Mouse (Mus musculus) megakaryocyte, adult 5-6 weeks (primary cell): ENCODE data around the gene Zbtb22. TPM values are rescaled to one million over a fixed set of nuclear protein-coding genes. Genes with fewer than 3 reads are reported as not detected.
"Not testable (repeated sequence)": the region's sequence is repeated elsewhere in the genome, so short reads cannot be mapped to it uniquely, and the experiment has no call there.

Source experiments
- ATAC-seq: 2 replicates; pipeline ENCODE4 v1.8.0; 2016; ENCODE audit warnings: mild to moderate bottlenecking, inconsistent platforms; ENCODE audit not compliant: poor library complexity, severe bottlenecking
- total RNA-seq, 2 experiments: library from RNA; stranded (forward) in 1 of 2; stranded (reverse) in 1 of 2; fragments of 153-499, 151-499 nt in 1 of 2; fragments of 221-1000, 200-1000 nt in 1 of 2; gene quantifications; 2 replicates each; pipeline versions ENCODE4 v1.2.3 to v1.2.4; 2015 to 2017

The Zbtb22 gene
- total RNA-seq (2015) (13.7 and 14.0 TPM in 2 replicates), total RNA-seq (2017) (22.0 and 25.8 TPM in 2 replicates)

GRCm38 (mm10) chr17:33915671-33916250 lies at the start of gene Zbtb22, which contains the start of gene Tapbp:
Gene Zbtb22, plus strand, starts transcription at chr17:33915904.
Gene Tapbp, plus strand, starts transcription at chr17:33915899.
- peak; percentile 71 for ATAC-seq

DNA sequence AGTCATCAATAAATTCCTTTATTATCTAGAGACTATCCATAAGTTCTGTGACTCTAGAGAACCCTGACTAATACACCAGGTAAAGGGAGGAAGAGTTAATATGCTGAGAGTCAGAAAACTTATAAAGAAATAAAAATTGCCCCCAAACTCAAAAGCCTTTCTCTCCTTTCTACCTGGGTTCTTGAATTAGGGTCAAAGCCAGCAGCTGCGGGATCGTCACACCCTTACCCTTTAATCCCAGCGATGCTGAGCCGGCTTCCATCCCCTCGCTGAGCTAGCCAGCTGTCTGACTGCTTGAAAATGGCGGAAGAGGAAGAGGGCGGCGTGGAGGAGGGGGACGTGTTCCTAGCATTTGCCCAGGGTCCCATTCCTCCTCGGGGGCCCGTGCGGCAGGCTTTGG lies 42.2 kb upstream of the Zbtb22 start, which contains the start of gene Gm7029:
Gene Gm7029 (plus strand): TSS at position 301 of the 400 bp plus-strand sequence.
- ATAC-seq, result not testable (repeated sequence)

DNA sequence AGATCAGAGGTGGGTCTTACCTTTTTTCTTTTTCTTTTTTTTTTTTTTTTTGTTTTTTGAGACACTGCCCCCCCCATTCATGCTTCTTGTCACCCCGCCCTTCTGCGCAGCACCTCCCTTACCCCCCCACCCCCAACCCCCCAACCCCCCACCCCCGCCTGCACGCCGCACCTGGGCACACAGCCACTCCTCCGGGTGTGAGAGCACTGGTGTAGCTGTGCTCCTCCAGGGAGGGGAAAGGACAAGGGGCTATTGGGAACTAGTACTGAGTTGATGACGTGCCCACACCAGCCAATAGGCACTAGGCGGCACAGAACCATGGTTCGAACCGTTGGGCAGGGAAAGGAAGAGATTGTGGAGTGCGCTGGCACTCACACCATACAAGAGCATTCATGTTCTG lies 41.3 kb upstream of the Zbtb22 start:
- ATAC-seq, result no peak

DNA sequence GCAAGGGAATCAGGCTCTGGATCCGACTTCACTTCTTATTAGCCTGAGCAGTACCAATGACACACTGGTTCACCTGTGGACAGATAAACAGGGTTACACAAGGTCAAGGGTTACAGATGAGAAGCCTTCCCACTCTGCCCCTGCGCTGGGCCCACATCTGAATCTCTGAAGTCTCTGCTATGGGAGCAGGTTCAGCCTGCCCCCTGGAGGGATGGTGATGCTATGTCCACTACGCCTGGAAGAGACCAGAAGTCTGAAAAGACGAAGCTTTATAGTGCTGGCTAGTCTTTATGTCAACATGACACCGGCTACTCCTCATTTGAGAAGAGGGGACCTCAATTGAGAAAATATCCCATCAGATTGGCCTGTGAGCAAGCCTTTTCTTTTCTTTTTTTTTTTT lies 39.9 kb upstream of the Zbtb22 start:
- ATAC-seq, result not testable (repeated sequence)

- not testable (repeated sequence) for ATAC-seq
Observed at GRCm38 (mm10) chr17:33884320-33884719, 31.4 kb upstream of the Zbtb22 start.

- ATAC-seq, result not testable (repeated sequence)
Observed at GRCm38 (mm10) chr17:33887802-33888201, 27.9 kb upstream of the Zbtb22 start.

DNA sequence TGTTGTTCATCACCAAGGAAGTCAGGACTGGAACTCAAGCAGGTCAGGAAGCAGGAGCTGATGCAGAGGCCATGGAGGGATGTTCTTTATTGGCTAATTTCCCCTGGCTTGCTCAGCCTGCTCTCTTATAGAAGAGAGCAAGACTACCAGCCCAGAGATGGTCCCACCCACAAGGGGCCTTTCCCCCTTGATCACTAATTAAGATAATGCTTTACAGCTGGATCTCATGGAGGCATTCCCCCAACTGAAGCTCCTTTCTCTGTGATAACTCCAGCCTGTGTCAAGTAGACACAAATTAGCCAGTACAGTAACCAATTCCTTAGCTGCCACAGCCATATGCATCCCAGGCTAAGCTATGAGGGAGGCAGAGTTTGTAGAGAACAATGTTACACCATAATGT lies 27.5 kb upstream of the Zbtb22 start:
- ATAC-seq, result not testable (repeated sequence)

DNA sequence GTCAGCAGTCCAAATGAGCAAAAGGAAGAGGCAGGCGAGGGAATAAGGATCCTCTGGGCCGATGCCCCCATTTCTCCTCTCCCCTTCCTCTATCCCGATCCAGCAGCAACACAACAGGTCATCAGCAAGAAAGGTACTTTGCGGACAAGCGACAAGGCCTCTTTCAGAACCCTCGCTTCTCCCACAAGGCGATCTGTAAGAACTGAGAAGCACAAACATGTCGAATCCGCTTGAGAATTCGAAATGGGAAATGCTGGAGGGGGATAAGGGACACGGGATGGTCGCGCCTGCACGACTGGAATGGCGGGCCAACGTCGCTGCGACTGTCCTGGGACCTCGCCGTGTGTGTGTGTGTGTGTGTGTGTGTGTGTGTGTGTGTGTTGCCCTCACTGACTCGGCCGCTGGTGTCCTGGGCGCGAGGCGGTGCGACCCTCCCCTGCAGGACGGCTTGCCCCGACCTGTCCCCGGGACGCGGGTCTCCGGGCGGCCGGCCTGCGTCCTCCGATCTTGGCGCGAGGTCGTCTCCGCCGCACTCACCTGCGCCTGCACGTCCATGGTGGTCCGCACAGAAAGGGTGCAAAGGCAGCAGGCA lies 25.7 kb upstream of the Zbtb22 start:
- not testable (repeated sequence) for ATAC-seq

- peak; percentile 99 for ATAC-seq
Observed at GRCm38 (mm10) chr17:33890533-33891059, 25.1 kb upstream of the Zbtb22 start, which contains the start of gene Kifc1. Gene Kifc1, minus strand, starts transcription at chr17:33890661.

GRCm38 (mm10) chr17:33891357-33891756 lies 24.3 kb upstream of the Zbtb22 start:
- no peak for ATAC-seq

DNA sequence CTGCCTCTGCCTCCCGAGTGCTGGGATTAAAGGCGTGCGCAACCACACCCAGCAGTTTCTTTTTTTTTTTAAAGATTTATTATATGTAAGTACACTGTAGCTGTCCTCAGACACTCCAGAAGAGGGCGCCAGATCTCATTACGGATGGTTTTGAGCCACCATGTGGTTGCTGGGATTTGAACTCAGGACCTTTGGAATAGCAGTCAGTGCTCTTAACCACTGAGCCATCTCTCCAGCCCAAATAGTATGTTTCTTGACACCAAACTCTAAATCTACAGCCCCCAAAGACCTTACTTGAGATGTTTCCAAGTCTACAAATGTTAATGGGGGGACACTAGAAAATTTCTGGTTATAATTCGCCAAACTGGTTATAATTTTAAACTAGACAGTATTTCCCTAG lies 23.8 kb upstream of the Zbtb22 start:
- not testable (repeated sequence) for ATAC-seq

GRCm38 (mm10) chr17:33892429-33892828 lies 23.3 kb upstream of the Zbtb22 start:
- no peak for ATAC-seq

DNA sequence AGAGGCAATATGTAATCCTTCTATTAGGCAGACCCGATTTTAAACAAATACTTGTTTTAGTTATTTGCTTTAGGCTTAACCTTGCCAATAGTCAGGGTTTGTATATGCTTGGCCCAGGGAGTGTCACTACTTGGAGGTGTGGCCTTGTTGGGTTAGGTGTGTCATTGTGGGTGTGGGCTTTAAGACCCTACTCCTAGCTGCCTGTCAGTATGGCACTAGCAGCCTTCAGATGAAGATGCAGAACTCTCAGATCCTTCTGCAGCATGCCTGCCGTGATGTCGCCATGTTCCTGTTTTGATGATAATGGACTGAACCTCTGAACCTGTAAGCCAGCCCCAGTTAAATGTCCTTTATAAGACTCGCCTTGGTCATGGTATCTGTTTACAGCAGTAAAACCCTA lies 22.7 kb upstream of the Zbtb22 start:
- ATAC-seq, result not testable (repeated sequence)

GRCm38 (mm10) chr17:33897114-33897794 lies 18.4 kb upstream of the Zbtb22 start:
- peak; percentile 59; the same call in 1 of the 2 replicates for ATAC-seq

DNA sequence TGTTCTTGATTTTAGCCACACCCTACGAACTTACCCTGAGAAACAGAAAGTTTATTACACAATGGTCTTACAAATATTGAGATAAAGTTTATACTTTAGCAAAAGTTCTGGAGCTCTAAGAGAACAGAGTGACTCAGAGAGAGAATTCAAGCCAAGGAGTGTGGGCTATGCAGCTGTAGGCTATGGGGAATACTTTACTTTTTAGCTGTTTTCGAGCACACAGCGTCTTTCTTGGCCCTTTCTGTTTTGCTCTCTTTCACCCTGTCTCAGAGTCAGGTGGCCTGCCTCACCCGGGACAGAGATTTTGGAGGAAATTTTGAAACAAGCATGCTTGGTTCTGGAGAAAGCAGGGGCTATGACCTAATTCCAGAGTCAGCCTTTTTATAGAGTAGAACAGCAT lies 17.5 kb upstream of the Zbtb22 start:
- not testable (repeated sequence) for ATAC-seq

DNA sequence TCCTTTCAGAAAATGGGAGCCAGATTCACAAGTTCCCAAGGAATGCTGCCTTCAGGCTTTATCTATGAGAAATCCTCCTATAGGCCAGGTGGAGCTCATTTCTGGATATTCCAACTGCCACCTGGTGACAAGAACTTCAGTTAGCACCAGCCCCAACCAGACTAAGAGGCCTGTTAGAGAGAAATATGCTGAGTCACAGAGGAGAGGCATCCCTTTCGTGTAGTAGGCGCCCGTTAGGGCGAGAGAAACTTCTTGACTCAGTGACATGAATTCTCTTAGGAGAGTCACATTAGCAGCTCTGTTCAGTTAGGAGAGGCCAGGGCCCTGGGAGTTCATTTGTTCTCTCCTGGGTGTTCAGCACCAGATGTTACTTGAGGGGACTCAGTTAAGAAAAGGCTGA lies 16.1 kb upstream of the Zbtb22 start:
- no peak for ATAC-seq

DNA sequence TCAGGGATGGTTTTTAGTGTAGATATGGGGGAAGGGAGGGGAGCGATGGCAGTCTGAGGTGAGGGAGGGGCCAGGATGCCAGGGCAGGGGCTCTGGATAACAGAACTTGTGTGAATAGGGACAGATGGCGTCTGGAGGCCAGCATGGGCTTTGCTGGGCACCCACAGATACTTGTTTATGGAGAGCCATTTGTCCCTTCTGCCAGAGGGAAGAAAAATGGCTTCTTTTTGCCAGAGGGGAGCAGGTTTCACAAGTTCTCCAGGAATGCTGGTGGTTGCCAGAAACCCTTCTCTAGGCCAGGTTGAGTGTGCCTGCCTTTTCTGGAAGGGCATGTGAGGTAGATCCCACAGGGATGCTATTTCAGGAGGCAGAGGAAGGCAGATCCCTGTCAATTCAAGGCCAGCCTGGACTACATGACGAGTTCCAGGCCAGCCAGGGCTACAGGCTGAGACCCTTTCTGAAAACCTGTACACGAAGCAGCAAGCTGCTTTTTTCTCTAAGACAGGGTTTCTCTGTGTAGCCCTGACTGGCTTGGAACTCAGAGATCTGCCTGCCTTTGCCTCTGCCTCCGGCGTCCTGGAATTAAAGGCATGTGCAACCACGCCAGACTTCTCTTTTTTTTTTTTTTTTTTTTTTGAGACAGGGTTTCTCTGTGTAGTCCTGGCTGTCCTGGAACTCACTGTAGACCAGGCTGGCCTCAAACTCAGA lies 15.3 kb upstream of the Zbtb22 start:
- ATAC-seq, result no peak

- no peak for ATAC-seq
Observed at GRCm38 (mm10) chr17:33900989-33901314, 14.8 kb upstream of the Zbtb22 start.

GRCm38 (mm10) chr17:33901653-33902052 lies 14.1 kb upstream of the Zbtb22 start:
- ATAC-seq, result no peak

DNA sequence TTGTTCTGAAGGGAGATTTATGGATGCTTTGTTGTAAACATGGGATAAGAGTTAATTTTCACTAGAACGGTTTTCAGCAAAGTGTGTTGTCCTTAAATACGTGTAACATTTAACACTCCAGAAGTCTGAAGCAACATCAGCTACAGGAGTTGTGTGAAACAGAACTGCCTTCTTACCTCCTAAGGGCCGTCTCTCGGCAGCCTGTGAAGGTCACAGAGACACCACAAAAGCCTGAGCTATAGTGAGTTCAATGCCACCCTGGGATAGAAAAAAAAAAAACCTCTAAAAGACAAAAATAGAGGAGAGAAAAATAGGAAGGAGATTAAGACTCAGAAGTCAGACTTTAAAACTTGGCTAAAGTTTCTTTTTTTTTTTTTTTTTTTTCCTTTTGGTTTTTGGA lies 13.6 kb upstream of the Zbtb22 start:
- ATAC-seq, result no peak

GRCm38 (mm10) chr17:33902491-33902890 lies 13.2 kb upstream of the Zbtb22 start:
- ATAC-seq, result no peak
